Mouse (Mus musculus) forebrain, embryonic 11.5 days (tissue): ENCODE data around the gene Prr7. TPM values are rescaled to one million over a fixed set of nuclear protein-coding genes. Genes with fewer than 3 reads are reported as not detected.

Source experiments
- ATAC-seq: fragments of 200-750 bp; cut with Nextera tagmentation; replicated peaks from 2 replicates; pipeline ENCODE4 v1.8.0; 2017; ENCODE audit warnings: moderate TSS enrichment; ENCODE audit not compliant: low FRiP score
- DNase-seq: peaks from one replicate; pipeline ENCODE4 v3.0.0-alpha.2; 2017; ENCODE audit warnings: low spot score
- H3K27ac ChIP-seq: fragments of 300-500 bp; sonication (generic); 2 replicates; pipeline ENCODE4 v1.5.1; 2014; ENCODE audit warnings: low read depth, low read length
- H3K27me3 ChIP-seq: fragments of 300-500 bp; sonication (generic); 2 replicates; pipeline ENCODE4 v1.6.1; 2014; ENCODE audit warnings: mild to moderate bottlenecking, low read length, mixed read lengths; ENCODE audit not compliant: control insufficient read depth, insufficient read depth
- H3K36me3 ChIP-seq: fragments of 300-500 bp; sonication (generic); 2 replicates; pipeline ENCODE4 v1.6.1; 2014; ENCODE audit warnings: mild to moderate bottlenecking, low read length, moderate library complexity, mixed read lengths; ENCODE audit not compliant: control insufficient read depth, insufficient read depth
- H3K4me1 ChIP-seq: fragments of 300-500 bp; sonication (generic); replicated peaks from 2 replicates; pipeline ENCODE4 v1.6.1; 2014; ENCODE audit warnings: low read length, mixed read lengths; ENCODE audit not compliant: control insufficient read depth, insufficient read depth
- H3K4me2 ChIP-seq: fragments of 300-500 bp; sonication (generic); 2 replicates; pipeline ENCODE4 v1.6.1; 2014; ENCODE audit warnings: low read depth, mild to moderate bottlenecking, low read length, moderate library complexity, mixed read lengths; ENCODE audit not compliant: severe bottlenecking
- H3K4me3 ChIP-seq: fragments of 300-500 bp; sonication (generic); 2 replicates; pipeline ENCODE4 v1.5.1; 2014; ENCODE audit warnings: low read depth, low read length
- H3K9ac ChIP-seq: fragments of 300-500 bp; sonication (generic); 2 replicates; pipeline ENCODE4 v1.6.1; 2014; ENCODE audit warnings: low read length
- H3K9me3 ChIP-seq: fragments of 300-500 bp; sonication (generic); 2 replicates; pipeline ENCODE4 v1.6.1; 2016; ENCODE audit warnings: low read length, mixed read lengths; ENCODE audit not compliant: control insufficient read depth
- WGBS: fragments of 180-500 bp; shearing (Covaris S2); extraction: QIAGEN DNeasy Blood & Tissue Kit; methylation state at CpG from one replicate; pipeline ENCODE4 v1.1.7; 2014; 5-methylcytosine and 5-hydroxymethylcytosine counted together
- polyA plus RNA-seq: library from polyadenylated mRNA; unstranded; fragments of >200 nt; fragmentation: Nextera tagmentation; extraction: Ambion mirVana; gene quantifications from 2 replicates; pipeline ENCODE4 v1.2.1, GENCODE M21; 2014

The Prr7 gene
- polyA plus RNA-seq, 1 experiment from 2014 or later: 2.3 TPM

- Histone ChIP-seq H3K4me2 (no peak overlapping the region), H3K36me3 (peaks cover 36% of the 10 kb centered on the region), H3K27me3 (no peaks in the 10 kb centered on the region), H3K27ac (no peak overlapping the region), H3K4me3 (no peak overlapping the region), H3K4me1 (peaks cover 25% of the 10 kb centered on the region), H3K9me3 (no peaks in the 10 kb centered on the region), H3K9ac (no peak overlapping the region)
- DNase-seq (no peak), ATAC-seq (no peak)
- 91% methylated on average over 7 of the region's 7 CpGs for WGBS
These were observed 14.9 kb downstream of the Prr7 start for GRCm38 (mm10) chr13:55479008-55479407.

GRCm38 (mm10) chr13:55479929-55480328 lies 15.9 kb downstream of the Prr7 start:
- H3K27ac ChIP-seq: no peak overlapping the region
- peaks cover 23% of the 10 kb centered on the region for H3K4me1 ChIP-seq
- H3K9ac ChIP-seq: no peak overlapping the region
- ATAC-seq (no peak), DNase-seq (no peak)
- H3K4me3 ChIP-seq: no peak overlapping the region
- H3K9me3 ChIP-seq: no peaks in the 10 kb centered on the region
- H3K27me3 ChIP-seq: no peaks in the 10 kb centered on the region
- H3K36me3 ChIP-seq: peaks cover 36% of the 10 kb centered on the region
- no peak overlapping the region for H3K4me2 ChIP-seq

GRCm38 (mm10) chr13:55482542-55482941 lies 18.5 kb downstream of the Prr7 start:
- Histone ChIP-seq H3K27me3 (no peaks in the 10 kb centered on the region), H3K4me2 (no peak overlapping the region), H3K9me3 (no peaks in the 10 kb centered on the region), H3K9ac (no peak overlapping the region), H3K36me3 (peaks cover 28% of the 10 kb centered on the region), H3K4me3 (no peak overlapping the region), H3K4me1 (peaks cover 26% of the 10 kb centered on the region), H3K27ac (no peak overlapping the region)
- ATAC-seq (no peak), DNase-seq (no peak)
- WGBS: 89% methylated on average over 7 of the region's 7 CpGs

- WGBS: 65% methylated on average over 9 of the region's 9 CpGs
- ATAC-seq (no peak), DNase-seq (peak; percentile 54)
- Histone ChIP-seq H3K36me3 (peaks cover 28% of the 10 kb centered on the region), H3K27me3 (no peaks in the 10 kb centered on the region), H3K4me2 (peak overlapping the region; percentile 95; the same call in 1 of the 2 replicates), H3K27ac (no peak overlapping the region), H3K9me3 (no peaks in the 10 kb centered on the region), H3K9ac (0 out of 2 replicates have a peak overlapping the region, but pooled peaks have one; percentile 1), H3K4me1 (peaks cover 26% of the 10 kb centered on the region), H3K4me3 (peak overlapping the region; percentile 95; the same call in 1 of the 2 replicates)
These were observed 19.0 kb downstream of the Prr7 start for GRCm38 (mm10) chr13:55483071-55483470.

GRCm38 (mm10) chr13:55483593-55483992 lies 19.5 kb downstream of the Prr7 start:
- peak overlapping the region; percentile 82 for H3K27ac ChIP-seq
- peaks cover 28% of the 10 kb centered on the region for H3K36me3 ChIP-seq
- H3K9ac ChIP-seq: peak overlapping the region; percentile 4; the same call in 1 of the 2 replicates
- H3K9me3 ChIP-seq: no peaks in the 10 kb centered on the region
- peaks cover 26% of the 10 kb centered on the region for H3K4me1 ChIP-seq
- H3K4me2 ChIP-seq: peak overlapping the region; percentile 95
- DNase-seq (peak; percentile 87), ATAC-seq (peak; percentile 68)
- peak overlapping the region; percentile 95 for H3K4me3 ChIP-seq
- 20% methylated on average over 15 of the region's 15 CpGs for WGBS
- no peaks in the 10 kb centered on the region for H3K27me3 ChIP-seq

- Histone ChIP-seq H3K9ac (peak overlapping the region; percentile 4), H3K4me1 (peaks cover 26% of the 10 kb centered on the region), H3K27ac (peak overlapping the region; percentile 82), H3K4me2 (peak overlapping the region; percentile 95), H3K4me3 (peak overlapping the region; percentile 95), H3K9me3 (no peaks in the 10 kb centered on the region), H3K36me3 (peaks cover 25% of the 10 kb centered on the region), H3K27me3 (no peaks in the 10 kb centered on the region)
- no peak for ATAC-seq
- 23% methylated on average over 7 of the region's 7 CpGs for WGBS
- no peak for DNase-seq
These were observed 20.5 kb downstream of the Prr7 start for GRCm38 (mm10) chr13:55484520-55485088.

GRCm38 (mm10) chr13:55486029-55486794 lies 22.1 kb downstream of the Prr7 start:
- no peaks in the 10 kb centered on the region for H3K9me3 ChIP-seq
- H3K4me2 ChIP-seq: peak overlapping the region; percentile 95
- H3K27ac ChIP-seq: peak overlapping the region; percentile 98
- H3K4me3 ChIP-seq: peak overlapping the region; percentile 95
- peak overlapping the region; percentile 100 for H3K9ac ChIP-seq
- peaks cover 10% of the 10 kb centered on the region; the same call in 1 of the 2 replicates for H3K36me3 ChIP-seq
- H3K27me3 ChIP-seq: no peaks in the 10 kb centered on the region
- no peak for ATAC-seq
- peaks cover 26% of the 10 kb centered on the region for H3K4me1 ChIP-seq
- 40% methylated on average over 14 of the region's 14 CpGs for WGBS
- peak; percentile 73 for DNase-seq

GRCm38 (mm10) chr13:55486916-55487577 lies 23.0 kb downstream of the Prr7 start:
- Histone ChIP-seq H3K27me3 (no peaks in the 10 kb centered on the region), H3K4me2 (peak overlapping the region; percentile 95), H3K27ac (peak overlapping the region; percentile 98), H3K4me1 (peaks cover 26% of the 10 kb centered on the region), H3K36me3 (peaks cover 5% of the 10 kb centered on the region; the same call in 1 of the 2 replicates), H3K4me3 (peak overlapping the region; percentile 95), H3K9ac (peak overlapping the region; percentile 100), H3K9me3 (no peaks in the 10 kb centered on the region)
- ATAC-seq (peak; percentile 55), DNase-seq (no peak)
- WGBS: under 1% methylated on average over 29 of the region's 29 CpGs
